Mouse (Mus musculus) neural tube, embryonic 13.5 days (tissue): ENCODE results near the gene Smim10l2a. TPM values are rescaled to one million over a fixed set of nuclear protein-coding genes. Genes with fewer than 3 reads are reported as not detected.
"Not testable (repeated sequence)": the region's sequence is repeated elsewhere in the genome, so short reads cannot be mapped to it uniquely, and the experiment has no call there.

Experiments
- ATAC-seq: fragments of 200-750 bp; cut with Nextera tagmentation; 2 replicates; pipeline ENCODE4 v1.8.0; 2017; ENCODE audit warnings: low read depth, mild to moderate bottlenecking, moderate TSS enrichment, moderate library complexity
- H3K27ac ChIP-seq: fragments of 300-500 bp; sonication (generic); replicated peaks from 2 replicates; pipeline ENCODE4 v1.5.1; 2015; ENCODE audit warnings: moderate library complexity, mild to moderate bottlenecking, inconsistent platforms
- H3K27me3 ChIP-seq: fragments of 300-500 bp; sonication (generic); 2 replicates; pipeline ENCODE4 v1.6.1; 2015; ENCODE audit warnings: mild to moderate bottlenecking, inconsistent platforms
- H3K36me3 ChIP-seq: fragments of 300-500 bp; sonication (generic); 2 replicates; pipeline ENCODE4 v1.6.1; 2015; ENCODE audit warnings: mild to moderate bottlenecking, inconsistent platforms
- H3K4me1 ChIP-seq: fragments of 300-500 bp; sonication (generic); replicated peaks from 2 replicates; pipeline ENCODE4 v1.6.1; 2015; ENCODE audit warnings: inconsistent platforms
- H3K4me2 ChIP-seq: fragments of 300-500 bp; sonication (generic); 2 replicates; pipeline ENCODE4 v1.6.1; 2015; ENCODE audit warnings: inconsistent platforms, mild to moderate bottlenecking, moderate library complexity
- H3K4me3 ChIP-seq: fragments of 300-500 bp; sonication (generic); 2 replicates; pipeline ENCODE4 v1.5.1; 2015; ENCODE audit warnings: mild to moderate bottlenecking, inconsistent platforms
- H3K9ac ChIP-seq: fragments of 300-500 bp; sonication (generic); 2 replicates; pipeline ENCODE4 v1.6.1; 2015; ENCODE audit warnings: moderate library complexity, mild to moderate bottlenecking, inconsistent platforms
- H3K9me3 ChIP-seq: fragments of 300-500 bp; sonication (generic); 2 replicates; pipeline ENCODE4 v1.6.1; 2016; ENCODE audit warnings: inconsistent platforms
- WGBS: fragments of 180-500 bp; shearing (Covaris S2); methylation state at CpG from one replicate; pipeline ENCODE4 v1.1.7; 2015; 5-methylcytosine and 5-hydroxymethylcytosine counted together
- polyA plus RNA-seq: library from polyadenylated mRNA; unstranded; fragments of >200 nt; fragmentation: Nextera tagmentation; extraction: Ambion mirVana; gene quantifications from 2 replicates; pipeline ENCODE4 v1.2.1, GENCODE M21; 2015

The Smim10l2a gene
- polyA plus RNA-seq, result 19.2 and 20.1 TPM in 2 replicates

GRCm38 (mm10) chrX:56374431-56375128, at the start of gene Smim10l2a:
Smim10l2a (plus strand) TSS chrX:56374586.
- peak; percentile 93 for ATAC-seq
- not testable (repeated sequence) for H3K36me3 ChIP-seq, H3K27ac ChIP-seq, H3K9me3 ChIP-seq, H3K27me3 ChIP-seq, H3K4me1 ChIP-seq
- Histone ChIP-seq H3K9ac (peak within 1 kb of the TSS; percentile 63), H3K4me3 (peak within 1 kb of the TSS; percentile 49), H3K4me2 (peak within 1 kb of the TSS; percentile 60)
- WGBS, result 15% methylated on average over 47 of the region's 56 CpGs

GRCm38 (mm10) chrX:56332046-56332445, 42.3 kb upstream of the Smim10l2a start:
- Histone ChIP-seq H3K27me3 (no peaks in the 10 kb centered on the region), H3K4me2 (no peak overlapping the region), H3K4me3 (no peak overlapping the region), H3K27ac (no peak overlapping the region), H3K4me1 (no peaks in the 10 kb centered on the region), H3K9me3 (no peaks in the 10 kb centered on the region), H3K36me3 (no peaks in the 10 kb centered on the region), H3K9ac (no peak overlapping the region)
- no peak for ATAC-seq
- WGBS, result 74% methylated on average over 3 of the region's 3 CpGs

- H3K9ac ChIP-seq, result no peak overlapping the region
- no peaks in the 10 kb centered on the region for H3K9me3 ChIP-seq
- no peak overlapping the region for H3K4me2 ChIP-seq
- H3K36me3 ChIP-seq, result no peaks in the 10 kb centered on the region
- no peaks in the 10 kb centered on the region for H3K27me3 ChIP-seq
- H3K4me3 ChIP-seq, result no peak overlapping the region
- no peak for ATAC-seq
- no peak overlapping the region for H3K27ac ChIP-seq
- H3K4me1 ChIP-seq, result no peaks in the 10 kb centered on the region
Measured at GRCm38 (mm10) chrX:56340305-56340704, 34.1 kb upstream of the Smim10l2a start.

GRCm38 (mm10) chrX:56342921-56343320, 31.5 kb upstream of the Smim10l2a start:
- no peak overlapping the region for H3K27ac ChIP-seq
- ATAC-seq, result no peak

GRCm38 (mm10) chrX:56346176-56346931, 28.0 kb upstream of the Smim10l2a start, which contains the start of gene Zfp449:
Zfp449 (plus strand) TSS chrX:56346400.
- no peaks in the 10 kb centered on the region; the same call in 1 of the 2 replicates for H3K9me3 ChIP-seq
- peaks cover 11% of the 10 kb centered on the region; the same call in 1 of the 2 replicates for H3K36me3 ChIP-seq
- H3K27me3 ChIP-seq, result no peaks in the 10 kb centered on the region
- peak; percentile 97 for ATAC-seq
- H3K4me3 ChIP-seq, result peak within 1 kb of the TSS; percentile 58
- H3K9ac ChIP-seq, result peak within 1 kb of the TSS; percentile 76
- no peak within 1 kb of the TSS for H3K27ac ChIP-seq
- WGBS, result 22% methylated on average over 39 of the region's 39 CpGs
- H3K4me2 ChIP-seq, result peak within 1 kb of the TSS; percentile 56
- peaks cover 4% of the 10 kb centered on the region; the same call in 1 of the 2 replicates for H3K4me1 ChIP-seq

More at GRCm38 (mm10) chrX:56342921-56343320, 31.5 kb upstream of the Smim10l2a start:
- Histone ChIP-seq H3K4me2 (no peak overlapping the region), H3K9ac (no peak overlapping the region), H3K36me3 (no peaks in the 10 kb centered on the region), H3K9me3 (no peaks in the 10 kb centered on the region), H3K27me3 (no peaks in the 10 kb centered on the region), H3K4me1 (peaks cover 4% of the 10 kb centered on the region; the same call in 1 of the 2 replicates), H3K4me3 (no peak overlapping the region)
- 73% methylated on average over 3 of the region's 3 CpGs for WGBS

- Histone ChIP-seq H3K27me3 (no peaks in the 10 kb centered on the region), H3K9ac (peak overlapping the region; percentile 76), H3K4me1 (peaks cover 4% of the 10 kb centered on the region; the same call in 1 of the 2 replicates), H3K27ac (no peak overlapping the region), H3K9me3 (no peaks in the 10 kb centered on the region; the same call in 1 of the 2 replicates), H3K36me3 (peaks cover 13% of the 10 kb centered on the region; the same call in 1 of the 2 replicates), H3K4me3 (peak overlapping the region; percentile 58), H3K4me2 (peak overlapping the region; percentile 56)
- peak; percentile 59; the same call in 1 of the 2 replicates for ATAC-seq
- WGBS, result 48% methylated on average over 8 of the region's 8 CpGs
Measured at GRCm38 (mm10) chrX:56346932-56347253, 27.5 kb upstream of the Smim10l2a start.

GRCm38 (mm10) chrX:56380852-56381251, 6.5 kb downstream of the Smim10l2a start:
- no peaks in the 10 kb centered on the region for H3K27me3 ChIP-seq
- no peak for ATAC-seq
- no peak overlapping the region for H3K9ac ChIP-seq
- no peaks in the 10 kb centered on the region for H3K9me3 ChIP-seq
- no peaks in the 10 kb centered on the region for H3K4me1 ChIP-seq
- no peaks in the 10 kb centered on the region for H3K36me3 ChIP-seq
- no peak overlapping the region for H3K27ac ChIP-seq
- no peak overlapping the region for H3K4me3 ChIP-seq
- H3K4me2 ChIP-seq, result no peak overlapping the region
- 83% methylated on average over 2 of the region's 2 CpGs for WGBS

- Histone ChIP-seq H3K36me3 (no peaks in the 10 kb centered on the region), H3K4me3 (no peak overlapping the region), H3K27me3 (no peaks in the 10 kb centered on the region), H3K27ac (no peak overlapping the region), H3K4me2 (no peak overlapping the region), H3K9ac (no peak overlapping the region), H3K9me3 (no peaks in the 10 kb centered on the region), H3K4me1 (no peaks in the 10 kb centered on the region)
- 72% methylated on average over 2 of the region's 2 CpGs for WGBS
- no peak for ATAC-seq
Measured at GRCm38 (mm10) chrX:56384142-56384541, 9.8 kb downstream of the Smim10l2a start.

- Histone ChIP-seq H3K9ac (no peak overlapping the region), H3K36me3 (no peaks in the 10 kb centered on the region), H3K4me2 (no peak overlapping the region), H3K27ac (no peak overlapping the region), H3K4me1 (no peaks in the 10 kb centered on the region), H3K9me3 (no peaks in the 10 kb centered on the region), H3K27me3 (no peaks in the 10 kb centered on the region), H3K4me3 (no peak overlapping the region)
- WGBS, result 36% methylated on average over 2 of the region's 2 CpGs
- ATAC-seq, result no peak
Measured at GRCm38 (mm10) chrX:56404646-56405045, 30.3 kb downstream of the Smim10l2a start.

GRCm38 (mm10) chrX:56405482-56405881, 31.1 kb downstream of the Smim10l2a start:
- Histone ChIP-seq H3K9ac (no peak overlapping the region), H3K4me1 (no peaks in the 10 kb centered on the region), H3K4me3 (no peak overlapping the region), H3K27me3 (no peaks in the 10 kb centered on the region), H3K9me3 (no peaks in the 10 kb centered on the region), H3K27ac (no peak overlapping the region), H3K36me3 (no peaks in the 10 kb centered on the region), H3K4me2 (no peak overlapping the region)
- ATAC-seq, result no peak
- 77% methylated on average over 1 of the region's 1 CpGs for WGBS

GRCm38 (mm10) chrX:56406128-56406527, 31.7 kb downstream of the Smim10l2a start:
- no peaks in the 10 kb centered on the region for H3K4me1 ChIP-seq
- no peaks in the 10 kb centered on the region for H3K36me3 ChIP-seq
- ATAC-seq, result no peak
- no peak overlapping the region for H3K9ac ChIP-seq
- 73% methylated on average over 5 of the region's 5 CpGs for WGBS
- H3K4me3 ChIP-seq, result no peak overlapping the region
- no peaks in the 10 kb centered on the region for H3K27me3 ChIP-seq
- no peak overlapping the region for H3K4me2 ChIP-seq
- H3K27ac ChIP-seq, result no peak overlapping the region
- no peaks in the 10 kb centered on the region for H3K9me3 ChIP-seq

GRCm38 (mm10) chrX:56416277-56416676, 41.9 kb downstream of the Smim10l2a start:
- Histone ChIP-seq H3K4me3 (no peak overlapping the region), H3K27ac (no peak overlapping the region), H3K9me3 (no peaks in the 10 kb centered on the region), H3K4me2 (no peak overlapping the region), H3K4me1 (no peaks in the 10 kb centered on the region), H3K36me3 (no peaks in the 10 kb centered on the region), H3K27me3 (no peaks in the 10 kb centered on the region), H3K9ac (no peak overlapping the region)
- WGBS, result 75% methylated on average over 3 of the region's 3 CpGs
- no peak for ATAC-seq
